Mouse (Mus musculus): ENCODE data around the gene E4f1.

E4f1 gene

GRCm38 (mm10) chr17:24414230-24414976, 55.7 kb downstream of the E4f1 start, which contains the start of gene Rnps1:
Gene Rnps1, plus strand, starts transcription at chr17:24414565.
- no peak; the same call in 1 of the 2 replicates for TF ChIP-seq GATA4 (IDR thresholded peaks at IDR 0.05; ENCODE audit: insufficient replicate concordance, low read length)

- TF ChIP-seq GATA4 (IDR thresholded peaks at IDR 0.05; ENCODE audit: insufficient replicate concordance, low read length), result no peak
Observed at GRCm38 (mm10) chr17:24413557-24414211, 56.4 kb downstream of the E4f1 start.

- no peak for TF ChIP-seq GATA4 (IDR thresholded peaks at IDR 0.05; ENCODE audit: insufficient replicate concordance, low read length)
Observed at GRCm38 (mm10) chr17:24407116-24407803, 62.9 kb downstream of the E4f1 start.

- TF ChIP-seq GATA4 (IDR thresholded peaks at IDR 0.05; ENCODE audit: insufficient replicate concordance, low read length), result no peak
Observed at GRCm38 (mm10) chr17:24402371-24402770, 67.7 kb downstream of the E4f1 start.

GRCm38 (mm10) chr17:24394456-24394855, 75.7 kb downstream of the E4f1 start:
- no peak for TF ChIP-seq GATA4 (IDR thresholded peaks at IDR 0.05; ENCODE audit: insufficient replicate concordance, low read length)

Data from liver, adult (tissue).